Mouse (Mus musculus) forebrain, postnatal 0 days (tissue): ENCODE results near the gene Efs. TPM values are rescaled to one million over a fixed set of nuclear protein-coding genes. Genes with fewer than 3 reads are reported as not detected.
A peak's percentile ranks its signal among the peaks of the same experiment; 100 is the strongest.

Source experiments
- ATAC-seq: fragments of 200-750 bp; cut with Nextera tagmentation; 2 replicates; pipeline ENCODE4 v1.8.0; 2017; ENCODE audit warnings: mild to moderate bottlenecking, moderate library complexity
- DNase-seq: peaks from one replicate; pipeline ENCODE4 v3.0.0-alpha.2; 2015
- H3K27ac ChIP-seq: fragments of 300-500 bp; sonication (generic); 2 replicates; pipeline ENCODE4 v1.5.1; 2014; ENCODE audit warnings: low read depth, mild to moderate bottlenecking, antibody characterized with exemption, low read length, moderate library complexity, mixed read lengths
- H3K27me3 ChIP-seq: fragments of 300-500 bp; sonication (generic); 2 replicates; pipeline ENCODE4 v1.6.1; 2014; ENCODE audit warnings: mild to moderate bottlenecking, low read length, mixed read lengths; ENCODE audit not compliant: insufficient read depth
- H3K36me3 ChIP-seq: fragments of 300-500 bp; sonication (generic); 2 replicates; pipeline ENCODE4 v1.6.1; 2014; ENCODE audit warnings: mild to moderate bottlenecking, moderate library complexity; ENCODE audit not compliant: insufficient read depth
- H3K4me1 ChIP-seq: fragments of 300-500 bp; sonication (generic); 2 replicates; pipeline ENCODE4 v1.6.1; 2014; ENCODE audit warnings: antibody characterized with exemption; ENCODE audit not compliant: insufficient read depth
- H3K4me2 ChIP-seq: fragments of 300-500 bp; sonication (generic); 2 replicates; pipeline ENCODE4 v1.6.1; 2014; ENCODE audit warnings: low read depth, mild to moderate bottlenecking, moderate library complexity
- H3K4me3 ChIP-seq: fragments of 300-500 bp; sonication (generic); 2 replicates; pipeline ENCODE4 v1.5.1; 2014; ENCODE audit warnings: low read depth, low read length, mixed read lengths
- H3K9ac ChIP-seq: fragments of 300-500 bp; sonication (generic); 2 replicates; pipeline ENCODE4 v1.6.1; 2014; ENCODE audit warnings: mild to moderate bottlenecking
- H3K9me3 ChIP-seq: fragments of 300-500 bp; sonication (generic); 2 replicates; pipeline ENCODE4 v1.6.1; 2016; ENCODE audit warnings: low read length
- CTCF ChIP-seq: sonication (generic); IDR thresholded peaks from 2 replicates; pipeline ENCODE4 v1.5.1; 2016; ENCODE audit warnings: antibody characterized with exemption, control low read depth, low read depth
- WGBS: fragments of 180-500 bp; shearing (Covaris S2); extraction: QIAGEN DNeasy Blood & Tissue Kit; methylation state at CpG from one replicate; pipeline ENCODE4 v1.1.7; 2014; 5-methylcytosine and 5-hydroxymethylcytosine counted together
- polyA plus RNA-seq: library from polyadenylated mRNA; unstranded; fragments of >200 nt; fragmentation: Nextera tagmentation; extraction: Ambion mirVana; gene quantifications from 2 replicates; pipeline ENCODE4 v1.2.1, GENCODE M21; 2015
- total RNA-seq: library from RNA; depleted of rRNA; stranded (reverse); fragments of >200 nt; gene quantifications from 2 replicates; pipeline ENCODE4 v1.2.3, GENCODE M21; 2014

The Efs gene
- total and polyA plus RNA-seq, 2 experiments from 2014 or later = 13.4 to 29.8 TPM

- H3K27ac ChIP-seq = no peak overlapping the region
- peaks cover under 1% of the 10 kb centered on the region; the same call in 1 of the 2 replicates for H3K4me1 ChIP-seq
- no peak for DNase-seq
Measured at GRCm38 (mm10) chr14:54920076-54920685, 5.7 kb downstream of the Efs start.

GRCm38 (mm10) chr14:54913343-54913742 is 12.6 kb downstream of the Efs start:
- ATAC-seq (no peak), DNase-seq (no peak)
- no peak for TF ChIP-seq CTCF
- Histone ChIP-seq H3K4me3 (peak overlapping the region; percentile 76), H3K4me2 (peak overlapping the region; percentile 97), H3K27me3 (no peaks in the 10 kb centered on the region), H3K36me3 (peaks cover 37% of the 10 kb centered on the region), H3K9me3 (no peaks in the 10 kb centered on the region), H3K4me1 (peaks cover 12% of the 10 kb centered on the region; the same call in 1 of the 2 replicates), H3K27ac (peak overlapping the region; percentile 89), H3K9ac (peak overlapping the region; percentile 89)
- WGBS = 9% methylated on average over 10 of the region's 10 CpGs

More at GRCm38 (mm10) chr14:54920076-54920685, 5.7 kb downstream of the Efs start:
- Histone ChIP-seq H3K9ac (no peak overlapping the region), H3K9me3 (0 out of 2 replicates have a peak, but pooled peaks cover 8% of the 10 kb centered on the region), H3K27me3 (no peaks in the 10 kb centered on the region), H3K4me2 (no peak overlapping the region), H3K36me3 (peaks cover 28% of the 10 kb centered on the region), H3K4me3 (no peak overlapping the region)
- 95% methylated on average over 16 of the region's 16 CpGs for WGBS
- no peak for ATAC-seq
- TF ChIP-seq CTCF = no peak

- under 1% methylated on average over 27 of the region's 28 CpGs for WGBS
- DNase-seq = peak; percentile 94
- H3K27ac ChIP-seq = peak within 1 kb of the TSS; percentile 89
- H3K4me1 ChIP-seq = peaks cover 12% of the 10 kb centered on the region; the same call in 1 of the 2 replicates
- TF ChIP-seq CTCF = 0 out of 2 replicates have a peak, but pooled peaks have one; percentile 20
- peak within 1 kb of the TSS; percentile 97 for H3K4me2 ChIP-seq
- peak within 1 kb of the TSS; percentile 89 for H3K9ac ChIP-seq
- peak; percentile 97 for ATAC-seq
- H3K4me3 ChIP-seq = peak within 1 kb of the TSS; percentile 76
- H3K27me3 ChIP-seq = no peaks in the 10 kb centered on the region
- peaks cover 42% of the 10 kb centered on the region for H3K36me3 ChIP-seq
- H3K9me3 ChIP-seq = no peaks in the 10 kb centered on the region
Measured at GRCm38 (mm10) chr14:54912886-54913285, 13.0 kb downstream of the Efs start, which contains the start of gene Slc22a17. Gene Slc22a17, minus strand, starts transcription at chr14:54913132.

GRCm38 (mm10) chr14:54912109-54912850 is 13.6 kb downstream of the Efs start:
- peaks cover 43% of the 10 kb centered on the region for H3K36me3 ChIP-seq

GRCm38 (mm10) chr14:54908682-54909081 is 17.2 kb downstream of the Efs start:
- H3K4me3 ChIP-seq = no peak overlapping the region
- TF ChIP-seq CTCF = no peak
- H3K4me2 ChIP-seq = no peak overlapping the region
- no peak overlapping the region for H3K27ac ChIP-seq
- H3K27me3 ChIP-seq = no peaks in the 10 kb centered on the region
- WGBS = 90% methylated on average over 7 of the region's 7 CpGs
- no peaks in the 10 kb centered on the region for H3K9me3 ChIP-seq
- peak overlapping the region; percentile 3; the same call in 1 of the 2 replicates for H3K9ac ChIP-seq
- ATAC-seq (no peak), DNase-seq (no peak)
- H3K4me1 ChIP-seq = peaks cover 10% of the 10 kb centered on the region; the same call in 1 of the 2 replicates
- peaks cover 52% of the 10 kb centered on the region for H3K36me3 ChIP-seq

More at GRCm38 (mm10) chr14:54912109-54912850, 13.6 kb downstream of the Efs start:
- Histone ChIP-seq H3K4me1 (peaks cover 12% of the 10 kb centered on the region; the same call in 1 of the 2 replicates), H3K27ac (peak overlapping the region; percentile 89), H3K4me2 (peak overlapping the region; percentile 97), H3K4me3 (peak overlapping the region; percentile 76), H3K27me3 (no peaks in the 10 kb centered on the region), H3K9ac (peak overlapping the region; percentile 89), H3K9me3 (no peaks in the 10 kb centered on the region)
- DNase-seq (peak; percentile 58), ATAC-seq (peak; percentile 68)
- 2% methylated on average over 54 of the region's 69 CpGs for WGBS
- TF ChIP-seq CTCF = peak; percentile 4; the same call in 1 of the 2 replicates

GRCm38 (mm10) chr14:54903641-54904040 is 22.3 kb downstream of the Efs start:
- H3K4me3 ChIP-seq = no peak overlapping the region
- 93% methylated on average over 4 of the region's 4 CpGs for WGBS
- H3K27me3 ChIP-seq = no peaks in the 10 kb centered on the region
- H3K9ac ChIP-seq = no peak overlapping the region
- no peak for TF ChIP-seq CTCF
- H3K36me3 ChIP-seq = peaks cover 45% of the 10 kb centered on the region
- H3K27ac ChIP-seq = no peak overlapping the region
- H3K4me1 ChIP-seq = no peaks in the 10 kb centered on the region
- H3K9me3 ChIP-seq = no peaks in the 10 kb centered on the region
- no peak for ATAC-seq
- DNase-seq = no peak
- H3K4me2 ChIP-seq = no peak overlapping the region
